Mouse (Mus musculus) right cerebral cortex, postnatal 25 days (tissue): Measurements from ENCODE around the gene Pwp1.
"Not testable (repeated sequence)": the region's sequence is repeated elsewhere in the genome, so short reads cannot be mapped to it uniquely, and the experiment has no call there.

Experiments used
- DNase-seq: peaks from one replicate; pipeline ENCODE4 v3.0.0; 2022

The Pwp1 gene

DNA sequence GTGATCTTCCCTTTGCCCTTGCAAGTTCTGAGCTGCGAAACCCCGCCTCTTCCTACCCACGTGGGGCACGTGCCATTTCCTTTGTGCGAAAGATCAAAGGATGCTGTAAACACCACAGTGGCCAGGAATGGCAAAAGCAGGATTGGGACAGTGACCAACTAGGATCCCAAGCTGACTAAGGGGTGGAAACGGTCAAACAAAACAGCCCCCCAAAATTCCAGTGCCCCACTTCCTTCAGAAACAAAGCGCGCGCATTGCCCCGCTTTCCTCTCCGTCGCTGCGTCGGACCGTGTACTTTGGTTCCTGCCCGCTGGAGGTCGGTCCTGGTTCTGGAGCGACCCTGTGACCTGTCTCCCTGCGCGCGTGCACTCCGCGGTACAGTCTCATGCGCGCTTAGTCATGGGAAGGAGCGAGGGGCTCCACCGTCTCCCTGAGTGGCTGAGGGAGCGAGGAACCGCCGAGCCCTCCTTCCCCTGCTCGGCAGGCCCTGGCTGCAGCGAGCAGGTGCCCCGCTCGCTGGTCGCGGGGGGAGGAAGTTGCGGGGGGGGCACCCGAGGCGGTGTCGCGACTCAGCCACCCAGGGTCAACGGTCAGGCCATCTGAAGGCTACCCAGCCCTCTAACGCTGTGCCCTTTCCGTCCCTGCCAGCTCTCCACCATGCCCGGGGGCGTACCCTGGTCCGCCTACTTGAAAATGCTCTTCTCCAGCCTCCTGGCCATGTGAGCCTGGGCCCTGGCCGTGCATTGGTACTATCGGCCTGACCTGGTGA lies at the start of gene Pwp1:
TSS of gene Pwp1 (plus strand) at position 410 of the 769 bp plus-strand sequence.
- DNase-seq = peak; percentile 23

DNA sequence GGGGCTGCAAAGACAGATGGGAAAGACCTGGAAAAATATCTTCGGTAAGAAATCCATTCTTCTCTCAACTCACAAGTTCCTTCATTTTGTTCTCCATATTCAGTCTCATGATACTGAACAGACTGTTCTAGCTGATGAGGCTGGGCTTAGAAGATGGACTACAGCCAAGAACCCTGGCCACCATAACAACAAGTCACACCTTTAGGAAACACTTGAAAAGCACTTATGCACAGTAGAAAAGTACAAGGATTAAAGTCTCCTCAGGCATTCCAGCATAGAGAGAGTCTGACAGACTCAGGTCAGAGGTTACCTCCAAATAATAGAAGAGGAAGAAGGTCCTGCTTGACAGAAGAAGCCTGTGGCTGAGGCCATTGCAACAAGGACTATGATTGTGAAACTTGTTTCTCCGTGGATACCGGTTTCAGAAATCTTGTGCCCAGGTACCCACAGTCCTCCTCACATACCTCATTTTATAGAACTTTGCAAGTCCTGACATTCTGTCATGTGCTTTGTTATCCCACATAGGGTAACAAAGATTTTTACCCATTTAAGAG lies 7.1 kb upstream of the Pwp1 start:
- DNase-seq = not testable (repeated sequence)

DNA sequence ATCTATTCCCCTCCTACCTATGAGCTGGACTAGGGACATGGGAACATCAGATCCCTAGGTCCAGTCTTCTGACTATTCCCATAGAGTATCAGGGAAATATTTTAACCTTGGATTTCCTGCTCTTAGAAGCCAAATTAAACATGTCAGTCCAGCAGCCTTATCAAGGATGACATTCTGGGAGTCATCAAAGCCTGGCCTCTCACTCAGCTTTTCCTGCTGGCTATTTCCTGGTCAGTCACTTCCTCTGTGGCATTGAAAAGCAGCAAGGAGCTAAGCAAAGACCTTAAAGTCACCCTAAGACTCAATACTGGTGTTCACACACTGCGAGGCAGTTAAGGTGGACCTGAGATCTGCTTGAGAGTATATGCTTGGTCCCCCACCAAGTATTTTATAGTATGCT lies 5.5 kb upstream of the Pwp1 start:
- DNase-seq = not testable (repeated sequence)

DNA sequence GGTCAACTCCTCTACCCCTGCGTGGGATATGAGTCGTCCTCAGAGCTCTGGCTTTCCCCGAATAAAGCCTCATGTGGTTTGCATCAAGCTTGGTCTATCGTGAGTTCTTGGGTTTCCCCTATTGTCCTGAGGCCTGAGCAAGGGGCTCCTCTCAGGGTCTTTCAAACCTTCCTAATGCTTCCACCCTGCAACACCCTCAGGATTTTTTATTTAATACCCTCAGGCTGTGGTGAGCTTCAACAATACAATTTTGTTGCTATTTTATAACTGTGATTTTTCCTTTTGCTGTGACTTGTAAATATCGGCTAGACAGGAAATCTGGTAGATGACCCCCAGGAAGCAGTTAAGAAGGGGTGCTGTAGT lies 591 bp upstream of the Pwp1 start:
- not testable (repeated sequence) for DNase-seq

DNA sequence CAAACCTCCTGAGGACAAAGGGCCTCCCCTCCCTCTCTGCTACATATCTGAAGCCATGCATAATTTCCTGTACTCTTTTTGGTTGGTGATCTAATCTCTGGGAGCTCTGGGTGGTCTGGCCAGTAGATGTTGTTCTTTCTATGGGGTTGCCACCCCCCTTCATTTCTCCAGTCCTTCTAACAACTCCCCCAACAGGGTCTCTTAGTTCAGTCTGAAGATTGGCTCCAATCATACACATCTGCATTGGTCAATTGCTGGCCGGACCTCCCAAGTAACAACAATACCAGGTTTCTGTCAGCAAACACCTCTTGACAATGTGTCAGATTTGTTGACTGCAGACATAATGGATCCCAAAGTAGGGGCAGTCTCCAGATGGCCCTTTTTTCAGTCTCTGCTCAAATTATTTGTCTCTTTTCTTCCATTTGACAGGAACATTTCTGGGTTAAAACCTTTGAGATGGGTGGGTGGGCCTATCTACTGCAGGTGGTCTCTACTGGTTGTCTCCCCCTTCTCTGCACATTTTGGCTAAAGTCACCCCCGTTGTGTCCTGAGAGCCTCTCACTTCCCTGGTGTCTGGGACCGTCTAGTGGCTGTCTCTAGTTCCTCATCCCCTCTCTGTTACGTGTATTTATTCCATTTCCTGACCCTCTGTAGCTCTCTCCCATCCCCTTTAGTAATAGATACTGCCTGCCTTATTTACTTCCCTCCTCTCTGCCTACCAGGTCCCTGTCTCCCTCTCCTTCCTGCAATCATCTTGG lies 17.0 kb downstream of the Pwp1 start:
- no peak for DNase-seq

DNA sequence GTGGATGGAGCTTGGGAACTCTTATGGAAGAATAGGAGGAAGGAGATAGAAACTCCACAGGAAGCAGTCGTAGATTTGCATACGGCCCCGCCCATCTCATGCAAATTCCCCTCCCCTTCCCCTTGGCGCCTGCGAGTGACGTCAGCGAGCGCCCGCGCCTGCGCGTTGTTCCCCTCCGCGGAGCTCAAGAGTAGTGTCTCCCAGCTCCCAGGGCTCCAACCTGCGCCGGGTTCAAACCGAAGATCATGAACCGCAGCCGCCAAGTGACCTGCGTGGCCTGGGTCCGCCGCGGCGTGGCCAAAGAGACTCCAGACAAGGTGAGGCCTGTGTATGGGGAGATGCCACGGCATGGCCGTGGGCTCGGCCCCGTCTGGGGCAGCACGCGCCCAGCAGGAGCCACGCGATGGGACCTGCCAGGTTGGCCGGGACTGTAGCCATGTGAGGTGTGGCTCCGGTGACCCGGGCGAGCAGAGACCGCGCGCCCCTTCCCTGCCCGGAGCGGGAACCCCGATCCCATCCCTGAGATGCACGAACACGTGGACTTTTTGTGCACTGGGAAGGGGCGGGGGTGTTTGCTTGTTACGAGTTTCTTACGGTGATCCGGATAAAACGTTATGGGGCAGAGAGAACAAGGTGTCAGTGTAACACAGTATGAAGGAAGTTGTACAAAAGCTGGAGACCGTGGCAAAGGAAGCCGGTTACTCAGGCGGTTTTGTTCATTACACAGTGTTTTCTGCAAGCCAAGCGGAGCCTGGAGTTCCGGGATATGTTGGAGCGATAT lies 42.6 kb downstream of the Pwp1 start:
- peak; percentile 91 for DNase-seq

DNA sequence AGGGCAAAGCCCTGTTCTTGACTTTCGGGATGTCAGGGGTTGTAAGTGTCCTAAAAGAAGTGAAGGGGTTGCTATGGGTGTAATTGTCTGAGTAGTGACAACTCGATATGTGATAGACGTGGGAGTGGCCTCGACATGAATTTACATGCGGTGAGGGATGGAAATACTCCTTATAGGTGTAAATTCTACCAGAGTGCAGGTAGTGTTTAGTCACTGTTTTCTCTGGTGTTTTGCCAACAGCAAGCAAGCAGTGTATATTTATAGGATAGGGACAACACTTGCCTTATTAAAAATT lies 43.1 kb downstream of the Pwp1 start:
- DNase-seq = no peak

DNA sequence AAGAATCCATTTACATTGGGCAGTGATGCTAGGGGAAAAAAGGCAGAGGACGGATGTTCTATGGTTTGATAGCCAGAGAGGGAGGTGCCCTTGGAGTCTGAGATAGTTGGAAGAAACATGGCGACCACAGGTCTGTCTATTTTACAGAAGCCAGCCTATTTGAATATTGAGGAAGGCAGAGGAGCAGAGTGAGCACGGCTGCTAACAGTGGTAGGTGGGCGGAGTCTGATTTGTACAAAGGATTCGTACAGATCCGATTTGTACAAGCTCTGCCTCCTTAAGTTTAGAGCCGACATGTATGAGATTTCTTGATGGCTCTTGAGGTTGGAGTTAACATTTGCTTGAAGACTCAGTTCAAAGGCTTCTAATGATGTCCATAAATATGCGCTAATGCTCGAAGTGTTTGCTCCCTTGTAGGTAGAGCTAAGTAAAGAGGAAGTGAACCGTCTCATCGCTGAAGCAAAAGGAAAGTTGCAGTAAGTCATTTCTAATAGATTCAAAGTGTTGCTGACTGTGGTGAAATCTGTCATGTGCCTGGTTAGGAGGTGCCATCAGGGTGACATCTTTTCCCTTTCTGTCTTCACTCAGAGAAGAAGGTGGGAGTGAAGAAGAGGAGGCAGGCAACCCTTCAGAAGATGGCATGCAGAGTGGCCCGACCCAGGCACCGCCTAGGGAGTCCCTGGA lies 44.7 kb downstream of the Pwp1 start:
- DNase-seq = no peak

DNA sequence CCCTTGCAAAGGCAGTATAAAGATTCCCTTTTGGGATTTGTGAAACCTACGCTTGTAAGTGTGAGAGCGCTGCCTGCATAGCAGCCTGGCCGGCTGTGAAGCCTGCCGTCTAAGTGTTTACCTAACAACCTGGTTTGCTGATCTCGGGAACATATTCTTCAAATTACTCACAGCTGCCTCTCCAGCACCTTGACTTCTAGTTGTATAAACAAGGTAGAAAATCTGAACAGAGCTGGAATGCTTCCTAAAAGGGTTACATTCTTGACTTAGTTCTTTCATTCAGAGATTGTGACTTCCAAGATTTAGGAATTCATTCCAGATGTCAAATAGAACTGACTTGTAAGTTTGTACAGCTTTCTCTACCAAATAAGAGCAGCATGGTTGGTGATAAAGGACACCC lies 46.5 kb downstream of the Pwp1 start:
- DNase-seq = no peak

DNA sequence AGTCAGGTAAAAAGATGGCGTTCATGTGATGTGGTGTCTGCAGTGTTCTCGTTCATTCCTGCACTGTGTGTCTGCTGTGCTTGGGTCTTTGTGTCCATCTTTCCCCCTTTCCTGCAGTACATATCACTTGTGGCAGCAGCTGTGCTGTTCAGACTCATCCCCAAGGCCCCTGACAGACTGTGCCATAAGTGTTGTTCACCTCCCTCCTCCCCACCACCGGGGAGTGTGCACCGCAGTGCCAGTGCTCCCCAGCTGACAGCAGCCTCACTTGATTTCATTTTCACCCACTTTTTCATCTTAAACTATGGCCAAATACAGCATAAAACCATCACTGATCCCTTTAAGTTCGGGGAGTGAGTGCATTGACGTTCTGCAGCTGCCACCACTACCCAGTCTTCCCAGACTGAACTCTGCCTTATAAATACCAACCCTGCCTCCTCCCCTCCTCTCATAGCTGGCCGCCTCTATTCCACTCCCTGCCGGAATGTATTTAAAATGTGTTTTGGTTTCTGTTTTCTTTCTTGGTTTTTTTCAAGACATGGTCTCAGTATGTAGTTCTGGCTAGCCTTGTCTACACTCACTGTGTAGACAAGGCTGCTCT lies 50.7 kb downstream of the Pwp1 start:
- no peak for DNase-seq

DNA sequence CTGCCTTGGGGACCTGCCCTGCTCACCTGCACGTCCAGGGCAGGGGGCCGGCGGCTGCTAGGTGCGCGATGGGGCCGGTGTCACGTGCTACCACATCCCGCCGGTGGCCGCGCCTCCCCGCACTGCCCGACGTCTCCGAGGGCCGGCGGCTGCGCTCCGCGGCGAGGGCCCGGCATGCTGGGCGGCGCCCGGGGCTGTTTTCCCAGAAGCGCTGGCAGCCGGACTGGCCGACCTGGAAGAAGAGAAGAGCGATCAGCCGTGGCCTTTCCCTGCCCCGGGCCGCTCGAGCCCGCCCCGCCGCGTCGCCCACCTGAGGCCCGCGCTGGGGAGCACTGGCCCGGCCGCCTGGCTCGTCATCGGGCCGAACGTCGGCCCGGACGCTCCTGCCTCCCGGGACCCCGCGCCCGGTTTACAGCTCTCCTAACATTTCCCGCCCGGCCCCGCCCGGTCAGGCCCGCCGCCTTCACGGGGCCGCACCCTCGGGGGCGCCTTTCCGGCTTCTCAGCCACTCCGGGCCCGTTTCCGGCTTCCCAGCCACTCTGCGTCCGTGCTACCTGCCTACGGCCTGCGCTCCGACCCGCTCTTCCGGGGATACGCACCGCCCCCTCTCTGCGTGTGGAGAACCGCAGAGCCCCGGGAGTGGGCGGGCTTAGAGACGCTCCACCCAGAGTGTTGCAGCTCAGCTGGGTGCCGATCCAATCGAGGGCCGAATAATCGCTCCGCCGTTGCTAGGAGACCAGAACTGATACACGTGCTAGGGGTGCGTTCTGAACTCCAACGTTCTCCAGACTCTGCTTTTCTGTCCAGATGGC lies 87.4 kb downstream of the Pwp1 start, which contains the start of gene Prdm4:
TSS of gene Prdm4 (minus strand) at position 645 of the 812 bp plus-strand sequence.
- peak; percentile 97 for DNase-seq

DNA sequence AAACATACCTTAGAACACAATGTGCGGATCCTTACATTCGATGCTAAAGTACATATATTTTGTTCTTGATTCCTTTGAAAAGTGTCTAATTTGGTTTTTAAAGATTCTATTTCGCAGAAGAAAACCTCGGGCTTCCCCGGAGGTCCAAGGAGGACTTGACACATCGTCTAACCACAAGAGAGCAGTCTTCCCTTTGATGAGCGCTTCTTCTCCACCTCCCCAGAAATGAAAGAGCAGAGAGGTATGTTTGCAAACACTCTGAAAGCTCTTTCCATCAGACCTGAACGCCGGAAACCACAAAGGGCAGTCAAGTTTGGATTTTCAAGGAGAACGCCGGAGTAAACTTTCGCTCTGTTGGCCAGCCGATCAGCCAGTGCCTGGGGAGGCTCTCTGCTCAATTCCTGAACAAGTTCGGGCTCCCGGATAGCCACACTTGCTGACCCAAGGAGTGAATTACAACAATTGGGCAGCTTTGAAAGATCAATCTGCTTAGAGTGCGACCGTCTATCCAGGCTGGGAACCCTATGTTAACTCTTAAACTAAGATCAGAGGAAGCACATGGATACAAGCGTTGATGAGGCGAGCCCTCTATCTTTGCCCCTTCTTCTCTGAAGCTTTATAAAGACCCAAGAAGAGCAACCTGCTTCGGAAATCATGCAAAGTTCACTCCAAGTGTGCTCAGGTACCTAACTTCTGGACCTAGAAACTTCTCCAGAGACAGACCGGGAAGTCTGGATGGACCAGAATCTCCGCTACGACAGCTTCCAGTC lies 98.6 kb downstream of the Pwp1 start, which contains the start of gene Ascl4:
TSS of gene Ascl4 (plus strand) at position 6 of the 770 bp plus-strand sequence.
- peak; percentile 18 for DNase-seq

DNA sequence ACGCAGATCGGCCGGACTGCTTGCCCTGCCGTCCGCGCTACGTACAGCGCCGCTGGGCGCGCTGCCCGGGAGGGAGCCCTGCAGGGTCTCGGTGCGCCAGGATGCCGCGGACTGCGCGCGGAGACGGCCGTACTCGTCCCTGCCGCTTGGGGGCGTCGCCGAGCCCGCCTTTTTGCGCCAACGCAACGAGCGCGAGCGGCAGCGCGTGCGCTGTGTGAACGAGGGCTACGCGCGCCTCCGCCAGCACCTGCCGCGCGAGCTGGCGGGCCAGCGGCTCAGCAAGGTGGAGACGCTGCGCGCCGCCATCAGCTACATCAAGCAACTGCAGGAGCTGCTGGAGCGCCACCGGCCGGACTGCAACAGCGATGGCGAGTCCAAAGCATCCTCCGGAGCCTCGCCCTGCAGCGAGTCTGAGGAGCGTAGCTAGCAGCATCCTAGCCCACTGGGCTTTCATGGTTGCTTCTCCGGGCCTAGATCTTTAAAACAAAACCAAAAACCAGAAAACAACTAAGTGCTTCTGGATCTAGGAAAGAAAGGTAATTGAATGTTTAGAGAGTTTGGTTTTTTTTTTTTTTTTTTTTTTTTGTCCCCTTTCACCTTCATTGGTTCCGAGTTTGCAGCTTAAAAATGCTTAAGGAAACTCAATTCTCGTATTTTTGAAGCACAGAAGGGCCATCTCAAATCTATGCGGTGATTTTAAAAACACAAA lies 99.4 kb downstream of the Pwp1 start:
- DNase-seq = peak; percentile 88

DNA sequence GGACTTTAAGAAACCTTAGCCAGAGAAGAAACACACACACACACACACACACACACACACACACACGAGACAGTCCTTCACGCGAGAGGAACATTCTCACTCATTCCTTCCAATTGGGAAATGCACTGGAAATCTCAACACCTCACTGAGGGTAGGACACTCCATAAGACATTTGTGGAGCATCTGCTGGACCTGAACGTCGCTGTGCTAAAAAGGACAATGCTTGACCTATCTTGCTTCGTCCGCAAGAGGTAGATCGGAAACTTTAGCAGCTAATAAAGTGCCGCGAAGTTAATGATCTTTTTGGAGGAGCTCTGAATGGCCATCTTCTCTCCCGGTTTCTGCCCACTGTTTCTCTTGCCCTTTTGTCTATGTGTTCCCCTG lies 99.9 kb downstream of the Pwp1 start:
- DNase-seq = no peak

DNA sequence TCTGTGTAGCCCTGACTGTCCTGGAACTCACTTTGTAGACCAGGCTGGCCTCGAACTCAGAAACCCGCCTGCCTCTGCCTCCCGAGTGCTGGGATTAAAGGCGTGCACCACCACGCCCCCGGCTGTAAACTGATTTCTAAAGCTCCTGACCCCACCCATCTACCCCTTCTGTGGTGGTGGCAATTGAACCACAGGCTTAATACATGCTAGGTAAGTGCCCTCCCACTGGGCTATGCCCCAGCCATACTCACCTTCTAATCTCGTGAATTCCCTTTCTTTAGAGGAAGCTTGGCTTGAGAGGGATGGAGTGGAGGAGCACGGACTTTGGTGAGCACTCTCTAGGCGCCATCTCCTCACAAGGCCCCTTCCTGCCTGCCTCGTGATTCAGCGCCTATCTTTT lies 100.7 kb downstream of the Pwp1 start:
- no peak for DNase-seq

DNA sequence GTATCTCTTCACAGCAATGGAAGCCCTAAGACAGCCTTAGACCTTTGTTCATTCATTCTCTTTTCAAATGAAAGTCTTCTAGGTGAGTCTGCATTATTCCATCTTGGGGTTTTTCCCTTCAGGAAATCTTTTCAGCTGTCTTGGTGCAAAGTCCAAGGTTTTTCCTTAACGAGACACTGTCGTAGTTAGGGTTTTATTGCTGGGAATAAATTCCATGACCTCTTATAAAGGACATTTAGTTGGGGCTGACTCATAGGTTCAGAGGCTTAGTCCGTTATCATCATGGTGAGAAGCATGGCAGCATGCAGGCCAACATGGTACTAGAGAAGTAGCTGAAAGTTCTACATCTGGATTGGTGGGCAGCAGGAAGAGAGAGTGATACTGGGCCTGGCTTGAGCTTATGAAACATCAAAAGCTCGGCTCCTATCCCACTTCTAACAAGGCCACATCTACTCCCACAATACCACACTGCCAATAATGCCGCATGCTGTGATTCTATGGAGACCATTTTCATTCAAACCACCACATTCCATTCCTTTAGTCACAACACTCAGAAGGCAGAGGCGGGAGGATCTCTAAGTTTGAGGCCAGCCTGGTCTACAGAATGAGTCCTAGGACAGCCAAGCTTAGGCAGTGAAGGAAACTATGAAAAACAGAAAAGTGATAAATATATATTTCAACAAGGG lies 107.1 kb downstream of the Pwp1 start:
- no peak for DNase-seq
